Mouse (Mus musculus) myocyte (in vitro differentiated cells): Measurements from ENCODE around the gene Fam19a5. TPM values are rescaled to one million over a fixed set of nuclear protein-coding genes. Genes with fewer than 3 reads are reported as not detected.

ENCODE experiments used
- H3K27me3 ChIP-seq: one replicate; pipeline ENCODE4 v1.6.1; 2011; ENCODE audit not compliant: control insufficient read depth, insufficient read depth, insufficient read length
- H3K36me3 ChIP-seq: one replicate; pipeline ENCODE4 v1.6.1; 2011; ENCODE audit not compliant: control insufficient read depth, insufficient read depth
- H3K4me2 ChIP-seq: one replicate; pipeline ENCODE4 v1.6.1; 2011; ENCODE audit warnings: low read depth, control low read depth
- H3K4me3 ChIP-seq: one replicate; pipeline ENCODE4 v1.5.1; 2011; ENCODE audit warnings: mild to moderate bottlenecking, control low read depth, moderate library complexity
- H3K79me2 ChIP-seq: one replicate; pipeline ENCODE4 v1.6.1; 2011; ENCODE audit not compliant: control insufficient read depth, insufficient read depth
- H3ac ChIP-seq: one replicate; pipeline ENCODE4 v1.6.1; 2011; ENCODE audit not compliant: control insufficient read depth, insufficient read length
- CEBPB ChIP-seq: IDR thresholded peaks from 2 replicates; pipeline ENCODE4 v1.6.1; 2011; ENCODE audit warnings: mild to moderate bottlenecking, moderate library complexity; ENCODE audit not compliant: poor library complexity, insufficient read depth, severe bottlenecking
- E2F4 ChIP-seq: IDR thresholded peaks from one replicate; pipeline ENCODE4 v1.6.1; 2011; ENCODE audit warnings: mild to moderate bottlenecking, control low read depth, moderate library complexity; ENCODE audit not compliant: insufficient read depth
- MAX ChIP-seq: IDR thresholded peaks from one replicate; pipeline ENCODE4 v1.6.1; 2011; ENCODE audit warnings: low read depth, mild to moderate bottlenecking, control low read depth
- MYOD1 ChIP-seq, 3 experiments: IDR thresholded peaks; one replicate each; pipeline ENCODE4 v1.6.1; 2011; ENCODE audit warnings: control low read depth in 2 of 3, low read depth in 2 of 3, mild to moderate bottlenecking in 2 of 3, moderate library complexity in 1 of 3; ENCODE audit not compliant: insufficient read length in 2 of 3, control insufficient read depth in 1 of 3
- MYOG ChIP-seq, 3 experiments: IDR thresholded peaks; one replicate each; pipeline ENCODE4 v1.6.1; 2011; ENCODE audit warnings: control low read depth in 2 of 3, low read depth in 2 of 3, mild to moderate bottlenecking in 2 of 3; ENCODE audit not compliant: insufficient read length in 2 of 3, control insufficient read depth in 1 of 3, insufficient read depth in 1 of 3
- POLR2A ChIP-seq: IDR thresholded peaks from one replicate; pipeline ENCODE4 v1.6.1; 2011; ENCODE audit warnings: low read depth, mild to moderate bottlenecking, control low read depth, moderate library complexity; ENCODE audit not compliant: insufficient read length
- POLR2AphosphoS2 ChIP-seq: IDR thresholded peaks from one replicate; pipeline ENCODE4 v1.6.1; 2011; ENCODE audit warnings: low read depth, control low read depth; ENCODE audit not compliant: insufficient read length
- REST ChIP-seq: IDR thresholded peaks from one replicate; pipeline ENCODE4 v1.6.1; 2011; ENCODE audit warnings: mild to moderate bottlenecking, control low read depth, moderate library complexity; ENCODE audit not compliant: insufficient read depth, insufficient read length
- SRF ChIP-seq: IDR thresholded peaks from one replicate; pipeline ENCODE4 v1.6.1; 2011; ENCODE audit warnings: low read depth; ENCODE audit not compliant: control insufficient read depth, insufficient read length
- TCF12 ChIP-seq: IDR thresholded peaks from one replicate; pipeline ENCODE4 v1.6.1; 2011; ENCODE audit warnings: mild to moderate bottlenecking, control low read depth; ENCODE audit not compliant: poor library complexity, insufficient read depth, severe bottlenecking
- TCF3 ChIP-seq: IDR thresholded peaks from one replicate; pipeline ENCODE4 v1.6.1; 2011; ENCODE audit warnings: low read depth, control low read depth; ENCODE audit not compliant: insufficient read length
- USF1 ChIP-seq: IDR thresholded peaks from one replicate; pipeline ENCODE4 v1.6.1; 2011; ENCODE audit warnings: low read depth, mild to moderate bottlenecking, control low read depth, moderate library complexity
- polyA plus RNA-seq: library from polyadenylated mRNA; unstranded; fragments of >200 nt; fragmentation: generic; extraction: Trizol; gene quantifications from one replicate; pipeline ENCODE4 v1.2.1, GENCODE M21; 2012; ENCODE audit warnings: missing spikeins

Fam19a5 gene
- polyA plus RNA-seq, 1 experiment = 2.7 TPM

GRCm38 (mm10) chr15:87773955-87774354 is 229.9 kb downstream of the Fam19a5 start:
- no peaks in the 10 kb centered on the region for H3K79me2 ChIP-seq
- no peaks in the 10 kb centered on the region for H3K27me3 ChIP-seq
- H3K4me3 ChIP-seq = no peak overlapping the region
- TF ChIP-seq POLR2A (no peak), TCF12 (no peak), E2F4 (no peak), REST (no peak), USF1 (no peak), SRF (no peak), MYOD1 (IDR thresholded peaks at IDR 0.05; ENCODE audit: control insufficient read depth in 1 of 3, insufficient read length in 2 of 3, low read depth in 2 of 3) (no peak), POLR2AphosphoS2 (no peak), TCF3 (no peak), MYOG (IDR thresholded peaks at IDR 0.05; ENCODE audit: control insufficient read depth in 1 of 3, insufficient read depth in 1 of 3, insufficient read length in 2 of 3, low read depth in 2 of 3) (no peak), MAX (no peak), CEBPB (no peak)
- H3ac ChIP-seq = no peak overlapping the region
- H3K36me3 ChIP-seq = no peaks in the 10 kb centered on the region
- H3K4me2 ChIP-seq = no peak overlapping the region

GRCm38 (mm10) chr15:87783331-87783730 is 239.2 kb downstream of the Fam19a5 start:
- no peaks in the 10 kb centered on the region for H3K36me3 ChIP-seq
- H3K4me3 ChIP-seq = no peak overlapping the region
- H3ac ChIP-seq = no peak overlapping the region
- TF ChIP-seq MYOD1 (IDR thresholded peaks at IDR 0.05; ENCODE audit: control insufficient read depth in 1 of 3, insufficient read length in 2 of 3, low read depth in 2 of 3) (no peak), POLR2AphosphoS2 (no peak), E2F4 (no peak), TCF3 (no peak), USF1 (no peak), POLR2A (no peak), TCF12 (no peak), MAX (no peak), REST (no peak), CEBPB (no peak), MYOG (IDR thresholded peaks at IDR 0.05; ENCODE audit: control insufficient read depth in 1 of 3, insufficient read depth in 1 of 3, insufficient read length in 2 of 3, low read depth in 2 of 3) (no peak), SRF (no peak)
- H3K79me2 ChIP-seq = no peaks in the 10 kb centered on the region
- H3K27me3 ChIP-seq = no peaks in the 10 kb centered on the region
- no peak overlapping the region for H3K4me2 ChIP-seq

DNA sequence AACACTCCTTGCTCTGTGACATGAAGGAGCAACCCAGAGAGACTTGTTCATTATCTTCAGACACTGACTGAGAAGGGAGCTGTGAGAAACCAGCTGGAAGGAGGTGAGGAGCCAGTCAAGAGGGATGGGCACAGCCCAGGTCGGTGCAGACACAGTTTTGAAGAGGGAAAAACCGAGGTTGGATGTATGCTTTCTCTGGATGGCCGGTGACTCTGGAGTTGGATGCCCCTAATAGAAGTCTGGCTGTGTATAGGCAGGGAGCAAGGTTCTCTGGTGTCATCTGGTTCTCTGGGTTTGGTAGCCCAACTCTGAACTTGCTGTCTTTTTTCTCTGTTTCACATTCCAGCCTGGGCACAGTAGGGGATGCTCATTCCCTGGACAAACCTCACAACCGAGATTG is 245.6 kb downstream of the Fam19a5 start:
- no peak for TF ChIP-seq E2F4
- TF ChIP-seq POLR2A = no peak
- no peak for TF ChIP-seq REST
- no peak for TF ChIP-seq CEBPB
- no peak for TF ChIP-seq TCF12
- TF ChIP-seq SRF = no peak
- TF ChIP-seq TCF3 = no peak
- no peak for TF ChIP-seq POLR2AphosphoS2
- TF ChIP-seq MAX = no peak
- no peak for TF ChIP-seq MYOD1 (IDR thresholded peaks at IDR 0.05; ENCODE audit: control insufficient read depth in 1 of 3, insufficient read length in 2 of 3, low read depth in 2 of 3)
- no peak for TF ChIP-seq MYOG (IDR thresholded peaks at IDR 0.05; ENCODE audit: control insufficient read depth in 1 of 3, insufficient read depth in 1 of 3, insufficient read length in 2 of 3, low read depth in 2 of 3)
- no peak for TF ChIP-seq USF1
- no peaks in the 10 kb centered on the region for H3K79me2 ChIP-seq
- H3K4me2 ChIP-seq = no peak overlapping the region
- no peaks in the 10 kb centered on the region for H3K27me3 ChIP-seq
- H3K36me3 ChIP-seq = no peaks in the 10 kb centered on the region
- no peak overlapping the region for H3ac ChIP-seq
- H3K4me3 ChIP-seq = no peak overlapping the region

GRCm38 (mm10) chr15:87793661-87794060 is 249.6 kb downstream of the Fam19a5 start:
- H3K27me3 ChIP-seq = no peaks in the 10 kb centered on the region
- no peak overlapping the region for H3K4me2 ChIP-seq
- H3K79me2 ChIP-seq = no peaks in the 10 kb centered on the region
- H3K36me3 ChIP-seq = no peaks in the 10 kb centered on the region
- H3ac ChIP-seq = no peak overlapping the region
- TF ChIP-seq MAX = no peak
- TF ChIP-seq MYOG (IDR thresholded peaks at IDR 0.05; ENCODE audit: control insufficient read depth in 1 of 3, insufficient read depth in 1 of 3, insufficient read length in 2 of 3, low read depth in 2 of 3) = no peak
- TF ChIP-seq SRF = no peak
- no peak overlapping the region for H3K4me3 ChIP-seq

DNA sequence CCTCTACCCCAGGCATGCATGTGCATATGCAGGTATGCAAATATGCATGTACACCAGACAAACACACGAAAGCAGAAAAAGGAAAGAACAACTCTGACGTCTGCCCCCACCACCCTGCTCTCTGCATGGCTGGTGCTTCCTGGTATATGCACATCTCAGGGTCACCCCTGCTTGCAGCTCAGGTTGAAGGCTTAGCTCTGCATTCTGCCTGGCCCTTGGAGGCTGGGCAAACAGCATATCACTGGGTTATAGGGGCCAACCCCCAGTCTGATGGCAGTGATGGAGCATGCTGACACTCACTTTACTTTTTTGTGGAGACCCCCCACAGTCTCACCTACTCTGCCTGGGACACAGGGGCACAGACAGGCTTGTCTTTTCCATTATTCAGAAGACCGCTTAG is 252.5 kb downstream of the Fam19a5 start:
- Histone ChIP-seq H3ac (no peak overlapping the region), H3K36me3 (no peaks in the 10 kb centered on the region), H3K4me3 (no peak overlapping the region), H3K4me2 (no peak overlapping the region), H3K79me2 (no peaks in the 10 kb centered on the region), H3K27me3 (no peaks in the 10 kb centered on the region)
- TF ChIP-seq MAX = no peak
- TF ChIP-seq REST = no peak
- no peak for TF ChIP-seq MYOD1 (IDR thresholded peaks at IDR 0.05; ENCODE audit: control insufficient read depth in 1 of 3, insufficient read length in 2 of 3, low read depth in 2 of 3)
- no peak for TF ChIP-seq E2F4
- TF ChIP-seq POLR2A = no peak
- no peak for TF ChIP-seq MYOG (IDR thresholded peaks at IDR 0.05; ENCODE audit: control insufficient read depth in 1 of 3, insufficient read depth in 1 of 3, insufficient read length in 2 of 3, low read depth in 2 of 3)
- no peak for TF ChIP-seq CEBPB
- no peak for TF ChIP-seq TCF12
